Mouse (Mus musculus) left cerebral cortex, postnatal 14 days (tissue): ENCODE measurements around the gene Scgb2b26. TPM values are rescaled to one million over a fixed set of nuclear protein-coding genes. Genes with fewer than 3 reads are reported as not detected.
A peak's percentile ranks its signal among the peaks of the same experiment; 100 is the strongest.
"Not testable (repeated sequence)": the region's sequence is repeated elsewhere in the genome, so short reads cannot be mapped to it uniquely, and the experiment has no call there.

Experiments
- DNase-seq, 2 experiments: peaks; one replicate each; pipeline ENCODE4 v3.0.0; 2021 to 2022; ENCODE audit warnings: low spot score in 2 of 2, mixed read lengths in 1 of 2
- intact Hi-C: fragments of 180-260 bp; cut with DNase I; formaldehyde crosslinking; loops from one replicate; pipeline ENCODE4 v1.15.1; 2025
- long read RNA-seq, 2 experiments: library from polyadenylated mRNA; stranded (forward); transcript quantifications; one replicate each; pipeline ENCODE4 v2.0.0; 2021
- total RNA-seq, 2 experiments: library from RNA; stranded (reverse); gene quantifications; 2 replicates each; pipeline ENCODE4 v1.2.3; 2021

The Scgb2b26 gene
- not detected for total RNA-seq
- long read RNA-seq, experiment 1 = 0 reads
- long read RNA-seq, experiment 2 = 0 reads

GRCm38 (mm10) chr7:33944940-33945339, at the start of gene Scgb2b26:
Gene Scgb2b26 (minus strand): TSS chr7:33945040.
- DNase-seq = no peak
- intact Hi-C loops = no loop called here

- peak in 1 of 2 experiments; percentile 2 for DNase-seq
- intact Hi-C loops = not testable (repeated sequence)
These were observed 37.4 kb upstream of the Scgb2b26 start for GRCm38 (mm10) chr7:33982281-33982680.

GRCm38 (mm10) chr7:33902982-33903381, 41.9 kb downstream of the Scgb2b26 start:
- no peak for DNase-seq
- intact Hi-C loops = no loop called here

GRCm38 (mm10) chr7:33900803-33901202, 44.0 kb downstream of the Scgb2b26 start:
- intact Hi-C loops = no loop called here
- no peak for DNase-seq

- intact Hi-C loops = no loop called here
- no peak for DNase-seq
These were observed 44.8 kb downstream of the Scgb2b26 start for GRCm38 (mm10) chr7:33900007-33900406.

Other genes starting within 250 kb of the Scgb2b26 start
- gene Scgb2b24, start 205.7 kb downstream of the Scgb2b26 start, total RNA-seq = not detected
- not detected for gene Scgb1b24, start 201.2 kb downstream of the Scgb2b26 start, total RNA-seq
- not detected for gene Scgb2b27, start 68.9 kb upstream of the Scgb2b26 start, total RNA-seq
- not detected for gene Scgb1b27, start 76.4 kb upstream of the Scgb2b26 start, total RNA-seq
- gene Scgb1b30, start 150.4 kb upstream of the Scgb2b26 start, total RNA-seq = not detected
- 10 to 100 TPM; 10.2 to 12.1 TPM for gene Wtip, start 188.2 kb upstream of the Scgb2b26 start, total RNA-seq
- gene Uba2, start 224.6 kb upstream of the Scgb2b26 start, total RNA-seq = 10 to 100 TPM; 81.0 to 81.1 TPM